Mouse (Mus musculus): ENCODE measurements around the gene Hoxc6. TPM values are rescaled to one million over a fixed set of nuclear protein-coding genes. Genes with fewer than 3 reads are reported as not detected.

Gene Hoxc6
- polyA plus RNA-seq, 1 experiment from 2014 or later, result 0.11 TPM

- Histone ChIP-seq H3K27me3 (peaks cover 90% of the 10 kb centered on the region), H3K9ac (no peak overlapping the region), H3K4me1 (0 out of 2 replicates have a peak, but pooled peaks cover 10% of the 10 kb centered on the region), H3K4me2 (replicated peaks) (no peak overlapping the region), H3K4me3 (replicated peaks) (no peak overlapping the region), H3K27ac (replicated peaks) (no peak overlapping the region), H3K36me3 (no peaks in the 10 kb centered on the region), H3K9me3 (replicated peaks) (no peaks in the 10 kb centered on the region)
- no peak for ATAC-seq (ENCODE audit: insufficient number of reproducible peaks, low FRiP score, low TSS enrichment, low read depth)
- WGBS, result 39% methylated on average over 2 of the region's 2 CpGs
Measured at GRCm38 (mm10) chr15:103056396-103056795, 58.3 kb downstream of the Hoxc6 start.

- ATAC-seq (ENCODE audit: insufficient number of reproducible peaks, low FRiP score, low TSS enrichment, low read depth), result no peak
- Histone ChIP-seq H3K27me3 (peaks cover 94% of the 10 kb centered on the region), H3K4me1 (0 out of 2 replicates have a peak, but pooled peaks cover 11% of the 10 kb centered on the region), H3K9ac (no peak overlapping the region), H3K4me2 (replicated peaks) (no peak overlapping the region), H3K27ac (replicated peaks) (no peak overlapping the region), H3K9me3 (replicated peaks) (no peaks in the 10 kb centered on the region), H3K36me3 (no peaks in the 10 kb centered on the region), H3K4me3 (replicated peaks) (no peak overlapping the region)
- WGBS, result 13% methylated on average over 12 of the region's 12 CpGs
Measured at GRCm38 (mm10) chr15:103058715-103059114, 60.7 kb downstream of the Hoxc6 start.

GRCm38 (mm10) chr15:103059393-103059992 lies 61.4 kb downstream of the Hoxc6 start:
- WGBS, result 9% methylated on average over 21 of the region's 21 CpGs
- H3K4me3 ChIP-seq (replicated peaks), result no peak overlapping the region
- no peak overlapping the region for H3K27ac ChIP-seq (replicated peaks)

GRCm38 (mm10) chr15:103060021-103060340 lies 61.9 kb downstream of the Hoxc6 start:
- H3K9me3 ChIP-seq (replicated peaks), result no peaks in the 10 kb centered on the region
- 23% methylated on average over 11 of the region's 11 CpGs for WGBS
- no peak overlapping the region for H3K4me2 ChIP-seq (replicated peaks)
- no peak overlapping the region for H3K27ac ChIP-seq (replicated peaks)
- H3K4me1 ChIP-seq, result 0 out of 2 replicates have a peak, but pooled peaks cover 11% of the 10 kb centered on the region
- H3K4me3 ChIP-seq (replicated peaks), result no peak overlapping the region
- no peaks in the 10 kb centered on the region for H3K36me3 ChIP-seq
- H3K9ac ChIP-seq, result no peak overlapping the region
- H3K27me3 ChIP-seq, result peaks cover 92% of the 10 kb centered on the region
- no peak for ATAC-seq (ENCODE audit: insufficient number of reproducible peaks, low FRiP score, low TSS enrichment, low read depth)

More at GRCm38 (mm10) chr15:103059393-103059992, 61.4 kb downstream of the Hoxc6 start:
- Histone ChIP-seq H3K4me1 (0 out of 2 replicates have a peak, but pooled peaks cover 11% of the 10 kb centered on the region), H3K9ac (no peak overlapping the region), H3K27me3 (peaks cover 93% of the 10 kb centered on the region), H3K9me3 (replicated peaks) (no peaks in the 10 kb centered on the region), H3K36me3 (no peaks in the 10 kb centered on the region), H3K4me2 (replicated peaks) (no peak overlapping the region)
- ATAC-seq (ENCODE audit: insufficient number of reproducible peaks, low FRiP score, low TSS enrichment, low read depth), result no peak

GRCm38 (mm10) chr15:103060341-103061130 lies 62.5 kb downstream of the Hoxc6 start:
- Histone ChIP-seq H3K9ac (no peak overlapping the region), H3K4me3 (replicated peaks) (0 out of 2 replicates have a peak overlapping the region, but pooled peaks have one; percentile 1), H3K9me3 (replicated peaks) (no peaks in the 10 kb centered on the region), H3K4me1 (0 out of 2 replicates have a peak, but pooled peaks cover 11% of the 10 kb centered on the region), H3K36me3 (no peaks in the 10 kb centered on the region), H3K4me2 (replicated peaks) (no peak overlapping the region; the same call in 1 of the 2 replicates), H3K27me3 (peaks cover 92% of the 10 kb centered on the region), H3K27ac (replicated peaks) (no peak overlapping the region)
- 9% methylated on average over 36 of the region's 36 CpGs for WGBS
- ATAC-seq (ENCODE audit: insufficient number of reproducible peaks, low FRiP score, low TSS enrichment, low read depth), result no peak

GRCm38 (mm10) chr15:103061131-103061825 lies 63.2 kb downstream of the Hoxc6 start:
- Histone ChIP-seq H3K27ac (replicated peaks) (no peak overlapping the region), H3K9ac (no peak overlapping the region), H3K4me1 (0 out of 2 replicates have a peak, but pooled peaks cover 11% of the 10 kb centered on the region), H3K9me3 (replicated peaks) (no peaks in the 10 kb centered on the region), H3K36me3 (no peaks in the 10 kb centered on the region), H3K4me3 (replicated peaks) (no peak overlapping the region), H3K27me3 (peaks cover 93% of the 10 kb centered on the region), H3K4me2 (replicated peaks) (no peak overlapping the region; the same call in 1 of the 2 replicates)
- no peak for ATAC-seq (ENCODE audit: insufficient number of reproducible peaks, low FRiP score, low TSS enrichment, low read depth)
- 5% methylated on average over 30 of the region's 30 CpGs for WGBS

MicroRNAs encoded within 50 kb of the gene (microRNA counts, 519-probe panel; counts per million panel counts)
- not detected for microRNA mmu-miR-615-3p
- not detected for microRNA mmu-miR-615-5p

Small RNA genes within 50 kb of the gene (microRNA-seq; reads per million reads assigned to microRNA genes)
- gene Mir196a-2 (ENCODE audit: borderline number of aligned reads), result 9.7 reads per million, percentile 28 among the genes with 10 or more reads in this experiment
- 96.4 reads per million, percentile 54 among the genes with 10 or more reads in this experiment for gene Mir615 (ENCODE audit: borderline number of aligned reads)

Other genes starting within 250 kb of the Hoxc6 start
- 4.0 and 5.2 TPM in 2 replicates for gene Hoxc13, start 77.2 kb upstream of the Hoxc6 start, polyA plus RNA-seq (2015; fragmentation: Nextera tagmentation; extraction: Ambion mirVana)
- 0.21 TPM in 1 of 2 replicates, not detected in the other for gene Hoxc12, start 61.5 kb upstream of the Hoxc6 start, polyA plus RNA-seq (2015; fragmentation: Nextera tagmentation; extraction: Ambion mirVana)
- not detected in 2 replicates for gene Hoxc11, start 43.8 kb upstream of the Hoxc6 start, polyA plus RNA-seq (2015; fragmentation: Nextera tagmentation; extraction: Ambion mirVana)
- gene Hoxc10, start 31.5 kb upstream of the Hoxc6 start, polyA plus RNA-seq (2015; fragmentation: Nextera tagmentation; extraction: Ambion mirVana), result not detected in 2 replicates
- 2.0 and 2.1 TPM in 2 replicates for gene Hoxc5, start 30.8 kb upstream of the Hoxc6 start, polyA plus RNA-seq (2015; fragmentation: Nextera tagmentation; extraction: Ambion mirVana)
- not detected in 2 replicates for gene Hoxc9, start 21.8 kb upstream of the Hoxc6 start, polyA plus RNA-seq (2015; fragmentation: Nextera tagmentation; extraction: Ambion mirVana)
- gene Hoxc8, start 7.7 kb upstream of the Hoxc6 start, polyA plus RNA-seq (2015; fragmentation: Nextera tagmentation; extraction: Ambion mirVana), result not detected in 2 replicates
- 1.1 TPM in 2 replicates for gene Hoxc4, start 20.7 kb downstream of the Hoxc6 start, polyA plus RNA-seq (2015; fragmentation: Nextera tagmentation; extraction: Ambion mirVana)
- 17.9 and 18.0 TPM in 2 replicates for gene Smug1, start 168.8 kb downstream of the Hoxc6 start, polyA plus RNA-seq (2015; fragmentation: Nextera tagmentation; extraction: Ambion mirVana)
- 84.3 and 86.2 TPM in 2 replicates for gene Cbx5, start 241.6 kb downstream of the Hoxc6 start, polyA plus RNA-seq (2015; fragmentation: Nextera tagmentation; extraction: Ambion mirVana)
- gene Hnrnpa1, start 242.2 kb downstream of the Hoxc6 start, polyA plus RNA-seq (2015; fragmentation: Nextera tagmentation; extraction: Ambion mirVana), result 667 and 669 TPM in 2 replicates